Mouse (Mus musculus) G1E (cell line): ENCODE results near the gene Tap2.

Source experiments
- CTCF ChIP-seq: IDR thresholded peaks from 2 replicates; pipeline ENCODE4 v1.5.1; 2012; ENCODE audit warnings: low read depth, low read length, inconsistent platforms, mixed read lengths
- GATA1 ChIP-seq: IDR thresholded peaks from 2 replicates; pipeline ENCODE4 v1.6.1; 2012; ENCODE audit warnings: borderline replicate concordance, low read length, inconsistent platforms, mixed read lengths
- GATA2 ChIP-seq: IDR thresholded peaks from 2 replicates; pipeline ENCODE4 v1.6.1; 2012; ENCODE audit warnings: low read depth, low read length, inconsistent platforms, borderline replicate concordance
- POLR2AphosphoS5 ChIP-seq: IDR thresholded peaks from 2 replicates; pipeline ENCODE4 v1.6.1; 2012; ENCODE audit warnings: low read depth, low read length, inconsistent platforms; ENCODE audit not compliant: insufficient replicate concordance
- TAL1 ChIP-seq: conservative IDR thresholded peaks from 2 replicates; pipeline ENCODE4 v1.6.1; 2012; ENCODE audit warnings: low read depth, low read length, inconsistent platforms, mixed read lengths

DNA sequence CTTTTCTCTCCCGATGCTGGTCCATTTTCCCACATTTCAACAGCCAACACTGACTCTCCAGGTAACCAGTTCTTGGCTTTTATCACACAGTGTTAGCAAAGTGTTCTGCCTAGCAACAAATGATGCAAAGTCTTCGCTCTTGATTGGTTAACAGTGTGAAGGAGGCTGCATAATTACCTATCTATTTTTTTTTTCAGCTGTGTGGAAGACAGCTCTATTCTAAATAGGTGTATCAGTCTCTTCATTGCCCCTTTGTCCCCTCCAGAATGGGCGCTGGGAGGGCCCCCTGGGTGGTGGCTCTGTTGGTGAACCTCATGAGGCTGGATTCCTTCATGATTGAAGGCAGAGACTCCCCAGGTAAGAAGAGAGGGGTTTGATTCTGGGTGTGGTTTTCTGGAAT lies 35.4 kb downstream of the Tap2 start, which contains the start of gene H2-Ob:
- TF ChIP-seq CTCF: no peak
- no peak for TF ChIP-seq TAL1
- no peak for TF ChIP-seq GATA2
- TF ChIP-seq GATA1: no peak
- TF ChIP-seq POLR2AphosphoS5: no peak
